Mouse (Mus musculus) thymus, postnatal 14 days (tissue): ENCODE data around the gene Sgip1.

ENCODE experiments used
- DNase-seq: peaks from one replicate; pipeline ENCODE4 v3.0.0; 2021

The Sgip1 gene

DNA sequence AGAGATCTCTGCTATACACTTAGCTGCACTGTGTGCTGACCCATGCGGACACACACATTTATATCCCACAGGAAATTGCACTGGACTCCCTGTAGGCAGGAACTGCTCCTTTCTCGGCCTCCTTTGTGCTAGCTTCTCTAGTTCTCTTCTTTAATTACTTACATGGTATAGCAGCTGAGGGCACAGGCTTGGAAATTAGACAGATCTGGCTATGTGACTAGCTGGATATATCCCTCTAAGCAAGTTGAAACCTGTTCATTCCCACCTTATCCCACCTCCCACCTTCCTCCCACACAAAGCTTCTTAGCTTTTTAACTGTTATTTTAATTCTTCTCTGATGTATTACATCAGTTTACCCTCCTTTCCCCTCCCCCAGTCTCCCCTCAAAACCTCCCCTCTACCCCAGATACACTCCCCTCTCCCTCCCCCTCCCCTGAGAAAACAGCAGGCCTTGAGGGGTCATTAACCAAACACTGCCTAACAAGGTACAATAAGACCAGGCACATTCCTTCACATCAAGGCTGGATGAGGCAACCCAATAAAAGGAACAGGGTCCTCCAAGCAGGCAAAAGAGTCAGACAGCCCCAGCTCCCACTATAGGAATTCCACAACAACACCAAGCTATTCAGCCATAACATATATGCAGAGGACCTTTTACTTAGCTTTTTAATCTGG, 34.6 kb downstream of the Sgip1 start:
- DNase-seq: no peak

DNA sequence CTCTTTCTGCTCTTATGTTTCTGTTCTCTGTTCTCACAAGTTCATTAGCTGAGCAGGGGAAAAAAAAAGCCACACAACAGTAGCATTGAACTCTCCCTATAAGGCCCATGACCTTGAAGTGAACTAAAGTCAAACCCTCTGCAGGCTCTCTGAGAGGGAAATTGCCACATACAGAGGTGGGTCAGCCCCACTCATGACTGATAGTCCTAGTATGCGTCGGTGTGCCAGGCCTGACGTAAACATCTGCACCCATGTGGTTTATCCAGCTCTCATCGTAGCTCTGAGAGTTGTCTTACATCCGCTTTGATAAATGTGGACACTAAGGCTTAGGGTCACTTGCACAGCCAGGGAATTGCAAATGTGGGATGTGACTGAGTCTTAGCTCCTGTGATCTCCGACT, 38.8 kb downstream of the Sgip1 start:
- DNase-seq: no peak

DNA sequence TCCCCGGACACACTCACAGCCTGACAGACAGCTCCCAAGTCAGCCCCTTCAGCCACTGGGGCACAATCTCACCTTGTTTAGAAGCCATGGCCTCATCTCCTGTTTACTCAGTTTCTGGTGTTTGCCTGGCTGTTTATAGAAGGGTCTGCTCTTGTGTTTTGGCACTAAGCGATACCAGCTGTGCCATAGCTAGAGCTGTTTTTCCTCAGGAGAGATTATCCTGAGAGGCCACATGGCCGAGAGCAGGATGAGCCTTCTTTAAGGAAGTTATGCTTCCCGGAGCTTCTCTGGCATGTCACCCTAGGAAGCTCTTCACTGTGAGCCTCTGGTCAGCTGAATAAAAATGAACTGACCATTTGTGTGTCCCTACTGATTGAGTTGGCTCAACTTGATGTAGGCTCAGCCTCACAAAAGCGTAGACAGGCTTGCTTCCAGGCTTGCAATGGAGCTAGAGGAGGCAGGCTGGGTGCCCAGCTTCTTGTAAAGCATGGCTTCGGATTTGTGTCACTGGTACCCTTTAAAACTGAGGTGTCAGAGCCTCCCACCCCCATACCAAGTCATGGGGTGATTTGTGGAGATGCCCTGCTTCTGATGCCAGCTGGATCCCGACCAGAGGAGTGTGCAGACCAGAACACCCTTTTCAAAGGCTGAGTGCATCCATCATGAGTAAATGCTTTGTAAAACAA, 42.1 kb downstream of the Sgip1 start:
- DNase-seq: no peak

DNA sequence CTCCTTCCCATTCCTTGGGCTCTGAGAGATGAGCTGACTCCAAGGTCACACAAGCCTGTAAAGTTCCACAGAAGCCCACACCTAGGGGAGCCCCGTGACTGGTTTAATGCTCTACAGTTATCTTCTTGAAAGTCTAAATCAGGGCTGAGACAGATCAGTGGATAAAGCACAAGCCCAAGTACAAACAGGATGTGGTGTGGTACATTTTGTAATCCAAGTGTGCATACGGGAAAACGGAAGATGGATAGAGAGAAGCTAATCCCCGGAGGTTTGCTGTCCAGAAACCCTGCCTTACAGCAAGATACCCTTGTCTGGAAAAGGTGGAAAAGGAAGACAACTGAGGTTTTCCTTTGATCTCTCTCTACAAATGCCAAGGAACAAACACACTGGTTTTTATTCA, 44.1 kb downstream of the Sgip1 start:
- no peak for DNase-seq

DNA sequence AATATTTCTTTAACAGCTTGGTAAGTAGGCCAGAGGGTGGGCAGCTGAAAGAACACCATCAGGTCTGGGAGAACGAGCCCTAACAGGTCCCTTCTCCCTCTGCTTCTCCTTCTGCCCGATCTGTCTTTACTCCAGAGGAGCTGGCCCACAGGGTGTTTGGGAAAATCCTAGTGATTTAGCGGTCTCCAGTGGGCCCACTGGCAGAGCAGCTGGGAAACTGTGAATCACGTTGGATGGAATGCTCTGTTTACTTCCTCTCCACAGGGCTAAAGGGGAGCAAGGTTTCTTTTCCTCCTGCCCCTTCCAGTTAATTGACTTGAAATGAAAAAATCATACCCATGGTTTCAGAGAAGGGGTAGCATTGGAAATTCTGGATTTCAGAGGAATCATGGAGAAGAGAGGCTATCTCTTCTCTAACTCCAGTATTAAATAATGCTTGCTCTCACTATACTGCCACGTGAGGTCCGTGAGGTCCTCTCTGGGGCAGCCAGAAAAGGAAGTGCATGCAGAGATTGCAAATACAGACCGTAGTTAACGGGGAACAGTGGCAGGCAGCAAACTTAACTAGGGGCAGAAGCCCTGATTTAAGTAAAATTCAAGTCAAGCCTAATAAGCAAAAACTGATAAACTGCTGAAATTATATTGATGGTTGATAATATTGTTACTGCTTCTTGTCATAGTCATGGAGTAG, 51.1 kb downstream of the Sgip1 start:
- no peak for DNase-seq

DNA sequence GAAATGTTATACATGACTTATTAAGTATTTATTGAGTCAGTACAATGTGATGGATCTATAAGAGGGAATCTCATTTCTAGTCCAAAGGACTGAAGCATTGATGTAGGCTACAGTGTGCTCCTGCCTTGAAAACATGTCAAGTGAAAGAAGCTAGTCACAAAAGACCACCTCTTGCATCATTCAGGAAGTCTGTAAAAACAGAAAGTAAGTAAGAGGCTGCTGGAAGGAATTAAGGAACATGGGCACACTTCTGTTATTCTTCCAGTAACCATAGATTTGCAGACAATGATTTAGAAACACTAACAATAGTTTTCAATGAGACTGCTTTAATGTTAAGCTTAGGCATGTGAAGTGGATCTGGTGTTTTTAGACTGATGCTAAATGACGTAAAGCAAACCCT, 60.4 kb downstream of the Sgip1 start:
- DNase-seq: no peak

DNA sequence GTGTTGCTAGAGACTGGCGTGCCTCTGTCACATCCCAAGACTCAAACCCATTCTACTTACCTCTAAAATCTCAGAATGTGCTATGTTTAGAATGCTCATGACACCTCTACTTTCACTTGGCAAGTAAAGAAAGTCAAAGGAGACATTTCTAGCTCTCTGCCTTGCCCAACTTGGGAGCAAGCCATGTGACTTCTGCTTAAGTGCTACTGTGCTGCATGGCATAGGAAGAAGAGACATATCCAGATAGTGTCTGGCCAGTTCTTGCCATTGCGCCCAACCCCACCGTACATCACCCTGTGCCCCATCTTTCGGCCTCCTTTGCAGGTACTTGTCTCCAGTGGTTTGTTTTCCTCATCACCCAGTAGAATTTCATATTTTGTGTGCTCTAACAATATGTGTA, 60.8 kb downstream of the Sgip1 start:
- DNase-seq: no peak

DNA sequence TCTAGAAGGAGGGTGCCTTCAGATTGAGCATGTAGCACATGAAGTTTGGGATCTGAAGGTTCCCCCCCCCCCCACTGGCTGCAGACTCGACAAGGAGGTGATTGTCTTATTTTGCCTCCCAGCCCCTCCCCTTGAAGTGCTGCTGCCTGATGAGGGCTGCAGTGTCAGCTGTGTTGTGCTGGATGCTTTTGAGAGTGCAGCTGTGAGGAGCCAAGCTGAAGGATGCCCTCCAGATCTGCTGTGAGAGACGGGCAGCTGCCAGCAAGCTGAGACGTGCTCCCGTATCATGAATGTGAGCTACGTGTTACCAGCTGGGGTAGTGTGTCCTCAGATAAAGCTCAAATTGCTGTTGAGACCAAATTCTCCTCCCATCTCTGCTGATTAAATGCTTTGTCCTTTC, 63.5 kb downstream of the Sgip1 start:
- no peak for DNase-seq

DNA sequence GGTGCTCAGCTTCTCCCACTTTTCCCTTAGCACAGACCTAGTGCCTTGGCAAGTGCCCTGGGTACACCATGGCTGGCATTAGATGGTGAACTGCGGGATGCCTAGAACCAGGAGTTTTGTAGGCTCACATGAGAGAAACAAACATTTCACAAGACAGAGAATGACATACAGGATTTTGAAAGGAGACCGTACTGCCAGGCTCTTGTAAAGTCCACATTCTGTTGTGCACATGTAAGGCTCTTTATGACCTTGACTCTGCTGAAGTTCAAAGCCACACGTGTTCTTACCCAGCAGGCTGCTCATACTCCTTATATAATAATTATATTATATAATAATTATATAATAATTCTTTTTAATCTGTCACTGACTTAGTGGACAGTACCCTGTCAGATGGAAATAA, 65.9 kb downstream of the Sgip1 start:
- DNase-seq: no peak

DNA sequence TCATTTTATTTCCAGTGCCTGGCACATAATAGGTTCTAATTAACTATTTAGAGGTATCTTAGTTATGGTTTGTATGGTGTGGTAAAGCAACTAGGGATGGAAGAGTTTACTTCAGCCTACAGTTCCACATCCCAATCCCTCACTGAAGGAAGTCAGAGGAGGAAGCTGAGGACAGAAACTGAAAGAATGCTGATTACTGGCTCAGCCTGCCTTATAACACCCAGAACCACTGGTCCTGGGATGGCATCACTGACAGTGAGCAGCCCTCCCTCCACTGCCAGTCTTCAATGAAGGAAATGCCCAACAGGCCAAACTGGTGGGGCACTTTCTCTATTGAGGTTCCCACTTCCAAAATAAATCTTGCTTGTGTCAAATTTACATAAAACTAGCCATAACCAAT, 67.2 kb downstream of the Sgip1 start:
- no peak for DNase-seq

DNA sequence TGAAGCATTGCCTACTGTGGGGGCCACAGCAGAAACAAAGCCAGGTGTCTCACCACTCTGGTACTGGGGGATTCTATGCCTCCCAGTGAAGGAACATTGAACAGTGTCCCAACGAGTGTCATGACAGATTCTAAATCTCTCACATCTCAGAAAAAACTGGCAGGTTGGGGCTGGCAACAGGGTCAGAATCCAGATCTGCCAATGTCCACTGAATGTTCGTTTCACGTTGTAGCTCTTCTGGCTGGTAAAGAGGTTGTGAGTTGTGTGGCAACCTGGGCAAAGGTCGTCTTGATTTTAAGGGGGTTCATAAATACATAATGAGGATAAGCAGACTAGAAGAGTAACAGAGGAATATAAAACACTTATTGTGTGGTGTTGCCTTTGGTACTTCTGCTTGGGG, 68.2 kb downstream of the Sgip1 start:
- DNase-seq: no peak

DNA sequence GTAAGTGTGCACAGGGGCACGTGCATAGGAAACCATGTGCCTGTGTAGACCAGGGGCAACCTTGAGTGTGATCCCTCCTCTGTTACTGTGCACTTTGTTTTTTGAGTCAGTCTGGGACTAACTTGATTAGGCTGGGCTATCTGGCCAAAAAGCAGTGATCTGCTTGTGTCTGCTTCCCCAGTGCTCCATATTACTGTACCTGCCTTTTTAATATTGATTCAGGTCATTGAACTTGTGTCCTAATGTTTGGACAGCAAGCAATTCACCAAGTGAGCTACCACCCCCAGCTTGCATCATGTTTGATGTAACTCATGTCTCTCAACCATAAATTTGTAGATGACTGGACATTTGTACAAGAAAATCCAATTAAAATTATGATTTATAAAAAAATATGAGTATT, 69.2 kb downstream of the Sgip1 start:
- DNase-seq: no peak

DNA sequence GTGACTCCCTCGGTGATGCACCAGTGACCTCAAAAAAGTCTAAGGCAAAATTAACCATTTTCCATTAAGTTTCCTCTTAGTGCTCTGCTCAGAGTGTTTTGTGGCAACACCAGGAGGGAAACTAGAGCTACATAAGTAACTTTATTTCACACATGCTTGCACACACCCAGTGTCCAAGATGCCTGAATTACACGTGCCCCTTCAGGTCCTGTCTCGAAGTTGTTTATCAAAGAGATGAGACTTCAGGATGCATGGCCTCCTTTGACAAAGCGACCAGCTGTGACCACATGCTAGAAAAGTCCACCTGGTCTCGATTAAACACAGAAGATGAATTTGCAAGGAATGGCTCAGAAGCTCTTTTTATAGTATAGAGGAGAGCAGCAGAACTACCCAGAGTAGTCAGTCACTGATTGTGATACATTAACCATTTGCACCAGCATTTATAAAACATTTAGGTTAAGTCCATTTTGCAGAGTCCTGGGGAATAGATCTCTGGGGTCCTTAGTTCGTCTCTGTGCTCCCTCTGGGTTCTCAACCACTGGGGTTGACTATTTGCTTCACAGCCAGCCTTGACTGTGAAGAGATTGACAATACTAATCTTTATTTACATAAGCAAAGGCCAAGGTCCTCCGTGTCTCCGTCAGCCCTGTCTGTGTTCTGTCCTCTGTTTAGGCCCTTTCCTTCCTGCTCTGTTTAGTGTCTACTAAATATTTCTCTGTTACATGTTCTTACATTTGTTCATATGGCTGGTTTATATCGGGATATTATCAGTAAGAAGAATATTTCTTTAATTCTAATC, 70.1 kb downstream of the Sgip1 start:
- no peak for DNase-seq

DNA sequence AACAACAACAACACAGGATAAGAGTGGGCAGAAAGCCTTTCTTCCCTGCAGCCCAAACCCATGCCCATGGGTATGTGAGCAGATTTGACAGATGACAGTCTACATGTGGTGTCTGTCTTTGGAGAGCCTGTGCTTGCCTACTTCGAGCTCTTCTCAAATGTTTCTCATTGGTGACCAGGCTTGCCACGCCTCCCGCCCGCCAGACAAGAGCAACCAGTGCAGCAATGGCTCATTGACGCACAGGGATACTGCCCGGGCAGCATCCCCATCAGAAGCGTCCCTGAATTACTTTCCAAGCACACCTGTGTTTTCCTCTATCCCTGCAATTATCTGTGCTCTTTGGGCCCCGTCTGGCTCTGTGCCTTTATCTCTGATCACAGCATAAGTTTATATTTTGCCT, 72.2 kb downstream of the Sgip1 start:
- no peak for DNase-seq

DNA sequence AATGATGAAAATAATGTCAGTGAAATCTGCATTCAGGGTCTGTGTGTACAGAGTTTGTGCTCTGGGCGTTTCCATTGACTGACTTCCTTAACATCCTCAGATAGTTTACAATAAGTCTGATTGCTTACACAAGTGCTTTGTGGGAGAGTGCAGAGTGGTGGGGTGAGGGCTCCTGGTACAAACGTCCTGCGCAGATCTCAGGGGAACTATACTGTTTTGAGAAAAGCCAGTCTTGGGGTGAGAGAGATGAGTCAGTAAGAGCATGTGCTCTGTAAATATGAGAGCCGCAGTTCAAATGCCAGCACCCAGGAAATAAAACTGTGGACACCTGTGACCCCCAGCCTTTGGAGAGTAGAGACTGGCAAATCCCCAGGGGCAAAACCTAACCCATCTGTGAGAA, 80.7 kb downstream of the Sgip1 start:
- no peak for DNase-seq

DNA sequence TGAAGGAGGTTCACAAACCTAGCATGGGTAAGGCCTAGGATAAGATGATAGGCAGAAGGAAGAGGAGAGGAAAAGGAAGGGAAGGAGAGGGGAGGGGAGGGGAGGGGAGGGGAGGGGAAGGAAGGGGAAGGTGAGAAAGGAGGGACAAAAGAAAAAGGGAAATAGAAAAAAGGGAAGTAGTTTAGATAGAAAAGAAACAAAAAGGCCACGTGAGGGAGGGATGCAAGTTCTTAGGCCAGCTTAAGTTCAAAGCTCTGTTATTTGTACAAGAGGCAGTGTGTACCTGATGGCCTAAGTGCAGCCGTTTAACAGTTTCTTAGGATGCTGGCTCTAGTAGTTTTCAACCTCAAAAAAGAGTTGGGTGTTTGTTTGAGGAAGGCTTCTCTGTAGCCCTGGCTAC, 83.4 kb downstream of the Sgip1 start:
- no peak for DNase-seq

DNA sequence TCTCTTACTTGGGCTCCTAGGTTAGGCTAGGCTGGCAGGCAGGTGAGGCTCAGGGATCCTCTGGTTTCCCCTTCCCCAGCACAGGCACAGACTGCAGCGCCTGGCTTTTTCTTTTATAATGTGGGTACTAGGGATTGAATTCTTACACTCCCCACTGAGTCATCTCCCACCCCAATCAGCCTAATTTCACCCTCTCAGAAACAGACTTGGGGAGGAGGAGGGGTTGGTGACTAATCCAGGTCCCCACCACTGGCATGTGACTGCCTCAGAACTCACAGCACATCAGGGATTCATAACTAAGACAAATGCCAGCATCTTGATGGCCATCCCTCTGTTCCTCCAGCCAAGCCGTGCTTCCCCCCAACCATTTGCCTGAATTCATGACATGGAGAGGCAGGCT, 85.1 kb downstream of the Sgip1 start:
- no peak for DNase-seq

DNA sequence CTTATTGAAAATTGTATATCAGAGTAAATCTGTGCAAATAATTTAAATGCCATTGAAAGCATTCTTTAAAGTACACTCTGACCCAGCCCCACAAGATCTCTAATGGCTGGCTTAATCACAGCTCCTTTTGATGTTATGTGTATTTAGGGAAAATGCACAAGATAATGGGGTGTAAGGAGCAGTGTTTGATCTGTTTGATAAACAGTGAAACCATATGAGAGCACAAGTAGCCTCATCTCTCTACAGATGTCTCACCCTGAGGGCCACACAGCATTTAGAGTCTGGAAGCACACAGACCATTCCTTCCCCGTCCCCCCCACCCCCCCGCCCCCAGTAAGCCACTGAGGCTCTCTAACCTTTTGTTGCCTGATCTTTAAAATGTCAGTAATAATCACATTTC, 87.4 kb downstream of the Sgip1 start:
- no peak for DNase-seq

DNA sequence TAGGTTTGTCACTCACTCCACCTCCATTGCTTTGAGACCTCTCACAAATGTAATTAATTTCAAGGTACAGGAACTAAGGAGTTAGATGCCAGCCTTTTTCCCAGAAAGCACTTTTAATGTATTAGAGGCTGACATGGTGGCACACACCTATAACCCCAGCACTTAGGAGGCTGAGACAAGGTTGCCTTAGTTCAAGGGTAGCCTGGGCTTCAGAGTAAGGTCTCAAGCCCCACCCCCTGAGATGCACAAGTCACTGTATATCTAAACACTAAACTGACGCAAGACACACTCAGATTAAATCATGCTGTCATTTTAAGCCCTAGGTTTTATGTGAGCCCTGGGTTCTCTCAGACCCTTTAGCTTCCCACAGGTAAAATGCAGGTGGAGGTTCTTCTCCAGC, 92.1 kb downstream of the Sgip1 start:
- DNase-seq: no peak

DNA sequence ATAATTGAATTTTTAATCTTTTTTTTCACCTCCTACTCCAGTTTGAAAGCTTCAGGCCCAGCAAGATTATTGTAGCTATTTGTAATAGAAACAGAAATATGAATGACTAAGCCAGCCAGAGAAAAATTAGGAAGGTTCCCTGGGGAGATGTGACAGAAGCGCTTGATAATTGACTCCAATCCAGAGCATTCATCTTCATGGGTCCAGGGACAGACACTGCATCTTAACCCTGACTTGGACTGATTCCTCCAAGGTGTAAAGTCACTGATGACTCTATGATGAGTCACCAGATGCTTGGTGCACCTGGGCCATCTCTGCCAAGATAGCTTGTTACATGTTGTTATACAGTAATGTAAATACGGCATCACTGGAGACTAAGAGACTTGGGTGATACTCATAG, 92.6 kb downstream of the Sgip1 start:
- DNase-seq: no peak

DNA sequence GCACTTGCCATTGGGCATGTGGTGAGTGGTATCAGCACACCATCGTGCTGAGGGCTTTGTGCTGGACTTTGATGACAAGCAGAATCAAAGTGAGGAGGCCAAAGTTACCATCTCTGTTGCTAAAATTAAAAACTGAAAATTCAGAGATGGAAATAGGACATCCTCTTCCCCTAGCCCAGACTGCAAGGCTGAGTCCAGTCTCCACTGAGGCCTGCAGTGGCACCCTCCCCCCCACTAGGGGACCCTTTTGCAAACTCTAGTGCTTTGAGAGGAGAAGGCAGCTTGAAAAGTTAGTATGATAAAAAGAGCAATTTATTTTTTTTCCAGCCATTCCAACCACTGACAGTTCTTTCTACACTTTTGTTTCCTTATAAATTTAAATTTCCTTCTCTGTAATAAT, 93.6 kb downstream of the Sgip1 start:
- DNase-seq: no peak

DNA sequence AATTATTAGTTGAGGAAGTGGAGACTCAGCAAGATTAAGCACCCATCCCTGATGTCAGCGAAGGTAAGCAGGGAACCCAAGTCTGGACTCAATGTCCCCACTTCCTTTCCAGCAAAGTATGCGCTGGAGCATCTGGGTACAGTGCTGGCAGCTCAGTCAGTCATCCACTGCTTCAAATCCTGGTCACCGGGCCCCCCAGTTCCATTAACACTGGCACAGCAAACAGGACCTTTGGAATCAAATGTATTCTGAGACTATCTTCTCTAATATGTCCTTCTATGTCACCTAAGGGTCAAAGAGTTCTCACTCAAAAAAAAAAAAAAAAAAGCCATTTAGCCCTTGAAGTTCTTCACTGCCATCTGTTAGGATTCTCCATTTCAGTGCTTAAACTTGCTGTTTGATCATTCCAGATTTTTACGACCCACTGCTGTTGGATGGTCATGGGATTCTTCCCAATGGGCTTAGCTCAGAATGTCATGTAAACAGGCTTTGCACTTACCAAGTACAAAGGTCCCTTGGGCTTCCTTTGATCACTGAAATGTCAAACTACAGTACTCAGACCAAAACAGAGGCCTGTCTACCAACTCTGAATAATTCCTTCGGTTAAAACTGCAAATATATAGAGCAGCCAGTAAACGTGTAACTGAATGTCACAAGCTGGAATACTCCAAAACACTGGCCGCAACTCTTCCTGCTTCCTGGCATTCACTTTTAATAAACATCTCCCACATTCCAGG, 99.1 kb downstream of the Sgip1 start:
- no peak for DNase-seq
